Mouse (Mus musculus): ENCODE measurements around the gene Gatb.

DNA sequence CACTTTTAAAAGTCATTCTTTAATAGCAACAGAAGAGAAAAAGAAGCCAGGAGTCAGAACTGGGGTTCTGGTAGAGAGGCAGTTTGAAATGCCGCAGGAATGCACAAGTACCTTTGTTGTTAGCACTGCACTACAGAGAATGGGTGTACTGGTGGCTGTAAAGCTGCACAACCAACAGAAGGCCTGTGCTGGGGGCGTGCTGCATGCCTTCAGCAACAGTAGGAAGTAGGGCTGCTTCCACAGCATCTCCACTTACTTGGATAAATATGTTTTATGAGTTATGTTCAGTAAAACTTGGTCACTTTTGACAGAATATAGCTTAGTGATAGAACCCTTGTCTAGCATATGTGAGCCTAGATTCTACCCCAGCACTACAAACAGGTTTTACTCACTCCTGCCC lies 33.8 kb downstream of the Gatb start:
- no peak for TF ChIP-seq CTCF (IDR thresholded peaks at IDR 0.05; ENCODE audit: insufficient read depth, low read length)
- no peak for TF ChIP-seq POLR2A (IDR thresholded peaks at IDR 0.05; ENCODE audit: borderline replicate concordance, extremely low read depth, low read depth, low read length)
